Comparison of ENCODE assay signal across 24 mouse cellular contexts in the genomic region with DNA sequence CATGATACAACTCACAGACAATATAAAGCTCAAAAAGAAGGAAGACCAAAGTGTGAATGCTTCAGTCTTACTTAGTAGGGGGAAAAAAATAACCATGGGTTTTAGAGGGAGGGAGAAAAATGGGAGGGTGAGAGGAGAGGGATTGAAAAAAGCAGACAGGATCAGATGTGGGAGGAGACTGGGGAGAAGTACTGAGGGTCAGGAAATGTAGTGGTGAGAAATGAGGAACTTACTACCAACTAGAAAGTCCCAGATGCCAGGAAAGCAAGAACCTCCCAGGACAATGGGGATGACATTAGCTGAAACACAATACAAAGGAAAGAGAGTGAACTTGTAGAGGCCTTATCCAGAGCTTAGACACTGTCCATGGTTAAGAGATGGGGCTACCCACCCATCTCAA.
A peak's percentile ranks its signal among the peaks of the same experiment; 100 is the strongest.
DNase-seq lines count a peak whose midpoint lies in the region; ATAC-seq lines count a peak whose summit lies in the region.
"Had no signal": no experiment of that assay in that cellular context is flagged by ENCODE, and none has a peak within 500 bp of the region (broad histone marks: within the 10 kb centered on the region; RNA-seq: fewer than 3 reads in every experiment).

No protein-coding gene starts in this region.

- no peak overlapping the region for H3K4me3 ChIP-seq in forebrain, embryonic 14.5 days (ENCODE audit: low read depth, low read length)
- no peak overlapping the region for H3K4me3 ChIP-seq in hindbrain, embryonic 13.5 days
- H3K4me3 ChIP-seq: embryonic facial prominence, embryonic 10.5 days; embryonic facial prominence, embryonic 12.5 days; forebrain, embryonic 13.5 days had no signal

- ATAC-seq in common myeloid progenitor, adult 5-6 weeks (replicated peaks; ENCODE audit: low read depth, poor library complexity, severe bottlenecking): peak; percentile 95
- ATAC-seq in hematopoietic stem cell, adult 5-6 weeks (replicated peaks in 1 of 2; ENCODE audit: insufficient read depth in 1 of 2, low FRiP score in 2 of 2, low TSS enrichment in 1 of 2, low read depth in 1 of 2, poor library complexity in 2 of 2, severe bottlenecking in 2 of 2): peak; percentile 65 to 80
- ATAC-seq in megakaryocyte progenitor cell, adult 5-6 weeks (replicated peaks; ENCODE audit: poor library complexity): peak; percentile 96
- no peak for ATAC-seq in forebrain, embryonic 14.5 days
- no peak for ATAC-seq in hindbrain, embryonic 13.5 days (ENCODE audit: low FRiP score)
- ATAC-seq: activated CD4-positive, CD25-positive, alpha-beta regulatory T cell, adult 4 months; CD4-positive, CD25-positive, alpha-beta regulatory T cell, adult 4 months; forebrain, embryonic 13.5 days; forebrain, embryonic 16.5 days; Patski had no signal

- H3K36me3 ChIP-seq in forebrain, embryonic 14.5 days (ENCODE audit: control insufficient read depth, insufficient read depth, low read length): no peaks in the 10 kb centered on the region
- H3K36me3 ChIP-seq in hindbrain, embryonic 13.5 days: no peaks in the 10 kb centered on the region
- H3K36me3 ChIP-seq: embryonic facial prominence, embryonic 10.5 days; embryonic facial prominence, embryonic 12.5 days; G1E had no signal

- no peak overlapping the region for H3K9ac ChIP-seq in forebrain, embryonic 14.5 days (ENCODE audit: low read length)
- no peak overlapping the region for H3K9ac ChIP-seq in hindbrain, embryonic 13.5 days
- H3K9ac ChIP-seq: embryonic facial prominence, embryonic 12.5 days; forebrain, embryonic 13.5 days had no signal

- no peaks in the 10 kb centered on the region for H3K4me1 ChIP-seq in forebrain, embryonic 14.5 days (ENCODE audit: control insufficient read depth, insufficient read depth, low read length)
- H3K4me1 ChIP-seq in hindbrain, embryonic 13.5 days (replicated peaks): no peaks in the 10 kb centered on the region
- H3K4me1 ChIP-seq: embryonic facial prominence, embryonic 10.5 days; embryonic facial prominence, embryonic 12.5 days; forebrain, embryonic 13.5 days had no signal

- H3K27ac ChIP-seq in forebrain, embryonic 14.5 days (ENCODE audit: low read depth, low read length): no peak overlapping the region
- no peak overlapping the region for H3K27ac ChIP-seq in hindbrain, embryonic 13.5 days
- H3K27ac ChIP-seq: embryonic facial prominence, embryonic 10.5 days; embryonic facial prominence, embryonic 12.5 days; forebrain, embryonic 13.5 days had no signal

- H3K4me2 ChIP-seq in forebrain, embryonic 14.5 days (ENCODE audit: low read length): no peak overlapping the region
- H3K4me2 ChIP-seq in hindbrain, embryonic 13.5 days: no peak overlapping the region
- H3K4me2 ChIP-seq: embryonic facial prominence, embryonic 12.5 days; forebrain, embryonic 13.5 days had no signal

- no peaks in the 10 kb centered on the region for H3K27me3 ChIP-seq in forebrain, embryonic 14.5 days (replicated peaks; ENCODE audit: control insufficient read depth, insufficient read depth, low read length)
- no peaks in the 10 kb centered on the region for H3K27me3 ChIP-seq in hindbrain, embryonic 13.5 days
- H3K27me3 ChIP-seq: CH12.LX; embryonic facial prominence, embryonic 12.5 days; forebrain, embryonic 13.5 days; Patski had no signal

- DNase-seq in forebrain, embryonic 14.5 days (ENCODE audit: low spot score): no peak
- DNase-seq in kidney, adult 9 months: no peak
- DNase-seq: adrenal gland, adult 8-10 months; adrenal gland, postnatal 14 days; adrenal gland, postnatal 36 days; B cell, adult 2 months; cerebellum, adult 11-12 months; cerebellum, adult 2 months; cerebellum, adult 9-10 months; cerebellum, postnatal 10 days; cerebellum, postnatal 36 days had no signal

- H3K9me3 ChIP-seq in forebrain, embryonic 14.5 days (replicated peaks; ENCODE audit: control insufficient read depth, low read length): no peaks in the 10 kb centered on the region
- H3K9me3 ChIP-seq in hindbrain, embryonic 13.5 days: no peaks in the 10 kb centered on the region
- H3K9me3 ChIP-seq: embryonic facial prominence, embryonic 10.5 days; embryonic facial prominence, embryonic 12.5 days; forebrain, embryonic 13.5 days; G1E had no signal

Comparison
In these comparisons a context has a peak if more than half of its experiments do, and no peak if none do; other contexts are left out.
1. ATAC-seq: peak in common myeloid progenitor, adult 5-6 weeks (single experiment), hematopoietic stem cell, adult 5-6 weeks (2 of 2) and megakaryocyte progenitor cell, adult 5-6 weeks (single experiment); none in forebrain, embryonic 14.5 days (single experiment) and hindbrain, embryonic 13.5 days (single experiment).